Mouse (Mus musculus) spleen, adult 10 weeks (tissue): ENCODE results near the gene Zfp449. TPM values are rescaled to one million over a fixed set of nuclear protein-coding genes. Genes with fewer than 3 reads are reported as not detected.

Source experiments
- polyA plus RNA-seq: library from polyadenylated mRNA; stranded (reverse); fragments of 350-450 nt; fragmentation: Illumina TruSeq; extraction: RNeasy Lipid Tissue Mini Kit (QIAGEN cat#74804); gene quantifications from one replicate; pipeline ENCODE4 v1.2.3, GENCODE M21; 2015; ENCODE audit warnings: low replicate concordance; ENCODE audit not compliant: insufficient read depth

Zfp449 gene
- 0.99 TPM for polyA plus RNA-seq

GRCm38 (mm10) chrX:56346176-56346931 is at the start of gene Zfp449:
TSS of gene Zfp449 (plus strand) at chrX:56346400.

GRCm38 (mm10) chrX:56374431-56375128 is 28.4 kb downstream of the Zfp449 start, which contains the start of gene Smim10l2a:
TSS of gene Smim10l2a (plus strand) at chrX:56374586.

Other genes starting within 250 kb of the Zfp449 start
- gene 3830403N18Rik, start 209.8 kb upstream of the Zfp449 start, polyA plus RNA-seq = 2.0 TPM
- gene Gm773, start 133.5 kb upstream of the Zfp449 start, polyA plus RNA-seq = not detected
- 0.28 TPM for gene Smim10l2a, start 28.2 kb downstream of the Zfp449 start, polyA plus RNA-seq
- not detected for gene Gm2174, start 101.6 kb downstream of the Zfp449 start, polyA plus RNA-seq
- gene Ints6l, start 108.5 kb downstream of the Zfp449 start, polyA plus RNA-seq = 89.4 TPM
- gene Gm10477, start 178.3 kb downstream of the Zfp449 start, polyA plus RNA-seq = not detected
- not detected for gene Gm648, start 203.2 kb downstream of the Zfp449 start, polyA plus RNA-seq